Mouse (Mus musculus) frontal cortex, postnatal 25 days (tissue): Measurements from ENCODE around the gene Yeats2.
"Not testable (repeated sequence)": the region's sequence is repeated elsewhere in the genome, so short reads cannot be mapped to it uniquely, and the experiment has no call there.

Source experiments
- DNase-seq, 2 experiments: peaks; one replicate each; pipeline ENCODE4 v3.0.0; 2022; ENCODE audit warnings: low spot score in 2 of 2

The Yeats2 gene

DNA sequence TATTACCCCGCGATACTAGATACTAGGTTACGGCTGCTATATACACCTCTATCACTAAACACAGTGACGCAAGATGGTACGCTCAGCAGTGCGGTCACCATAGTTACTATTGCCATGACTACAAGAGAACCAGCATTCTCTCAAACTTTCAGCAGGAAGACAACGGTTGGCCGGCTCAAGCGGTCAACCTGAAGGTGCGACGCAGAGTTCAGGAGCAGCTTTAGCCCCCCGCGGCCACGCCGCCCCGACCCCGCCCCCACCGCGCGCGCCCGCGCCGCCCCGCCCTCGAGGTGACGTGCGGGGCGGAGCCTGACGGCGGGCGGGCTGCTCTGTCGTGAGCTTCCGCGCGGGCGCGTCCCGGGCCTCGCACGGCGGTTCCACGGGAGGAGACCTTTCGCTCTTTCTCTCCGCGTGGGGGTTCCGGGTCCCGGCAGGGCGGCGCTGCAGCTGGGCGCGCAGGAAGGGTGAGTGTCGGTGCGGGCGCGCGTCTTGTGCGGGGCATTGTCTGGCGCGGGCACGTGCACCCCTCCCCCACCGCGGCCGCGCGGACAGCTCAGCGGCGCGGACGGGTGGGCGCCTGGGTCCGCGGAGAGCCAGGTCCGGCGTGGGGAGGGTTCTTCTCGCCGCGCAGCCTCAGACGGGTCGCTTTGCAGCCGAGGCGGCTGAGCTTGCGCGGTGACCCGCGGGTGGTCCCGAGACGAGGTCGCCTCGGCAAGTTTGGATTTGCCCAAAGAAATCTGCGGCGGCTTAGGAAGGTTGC lies at the start of gene Yeats2:
Gene Yeats2 (plus strand): TSS at position 292 of the 760 bp plus-strand sequence.
- peak; percentile 64 to 74 for DNase-seq

DNA sequence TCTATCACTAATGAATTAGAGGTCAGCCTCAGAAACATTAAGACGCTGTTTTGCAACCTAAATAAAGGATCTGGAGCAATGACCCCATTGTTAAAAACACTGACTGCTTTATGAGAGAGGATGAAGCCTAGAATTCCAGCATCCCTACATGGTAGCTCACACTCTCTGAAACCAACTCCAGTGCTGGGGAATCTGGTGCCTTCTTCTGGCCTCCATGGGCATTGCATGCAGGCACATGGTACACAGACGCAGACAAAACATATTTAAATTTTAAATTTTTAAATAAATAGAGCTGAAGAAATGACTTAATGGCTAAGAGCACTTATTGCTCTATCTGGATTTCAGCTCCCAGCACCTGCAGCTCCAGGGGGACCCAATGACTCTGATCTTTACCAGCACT lies 44.9 kb upstream of the Yeats2 start:
- DNase-seq, result no peak

DNA sequence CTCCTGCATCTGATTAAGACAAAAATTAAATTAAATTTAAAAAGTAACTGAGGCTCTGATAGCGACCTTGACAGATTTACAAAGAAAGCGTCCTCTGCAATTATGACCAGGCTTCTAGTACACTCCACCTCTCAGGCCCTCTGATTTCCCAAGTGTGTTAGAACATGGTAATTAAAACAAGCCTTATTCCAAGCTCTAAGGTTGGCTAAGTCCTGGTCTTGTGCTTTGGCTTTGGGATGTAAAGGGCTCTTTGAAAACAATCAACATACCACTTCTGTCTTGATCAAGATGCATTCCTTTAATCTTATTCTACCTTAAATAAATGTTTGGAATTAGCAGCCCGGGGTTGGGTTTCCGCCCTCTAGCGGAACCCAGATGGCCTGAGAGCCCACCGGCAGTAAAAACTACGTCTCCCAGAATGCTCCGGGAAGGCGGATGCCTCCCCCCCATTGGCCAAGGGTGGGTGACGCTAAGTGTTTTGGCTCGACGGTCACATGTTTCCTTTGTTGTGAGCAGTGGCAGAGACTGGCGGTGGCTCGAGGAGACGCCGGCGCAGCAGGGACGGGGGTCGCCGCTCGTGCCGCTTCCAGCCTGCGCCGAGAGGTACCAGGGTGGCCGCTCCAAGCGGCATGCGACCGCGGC lies 43.7 kb upstream of the Yeats2 start, which contains the start of gene Klhl24:
Gene Klhl24 (plus strand): TSS at position 474 of the 642 bp plus-strand sequence.
- peak; percentile 77 to 89 for DNase-seq

DNA sequence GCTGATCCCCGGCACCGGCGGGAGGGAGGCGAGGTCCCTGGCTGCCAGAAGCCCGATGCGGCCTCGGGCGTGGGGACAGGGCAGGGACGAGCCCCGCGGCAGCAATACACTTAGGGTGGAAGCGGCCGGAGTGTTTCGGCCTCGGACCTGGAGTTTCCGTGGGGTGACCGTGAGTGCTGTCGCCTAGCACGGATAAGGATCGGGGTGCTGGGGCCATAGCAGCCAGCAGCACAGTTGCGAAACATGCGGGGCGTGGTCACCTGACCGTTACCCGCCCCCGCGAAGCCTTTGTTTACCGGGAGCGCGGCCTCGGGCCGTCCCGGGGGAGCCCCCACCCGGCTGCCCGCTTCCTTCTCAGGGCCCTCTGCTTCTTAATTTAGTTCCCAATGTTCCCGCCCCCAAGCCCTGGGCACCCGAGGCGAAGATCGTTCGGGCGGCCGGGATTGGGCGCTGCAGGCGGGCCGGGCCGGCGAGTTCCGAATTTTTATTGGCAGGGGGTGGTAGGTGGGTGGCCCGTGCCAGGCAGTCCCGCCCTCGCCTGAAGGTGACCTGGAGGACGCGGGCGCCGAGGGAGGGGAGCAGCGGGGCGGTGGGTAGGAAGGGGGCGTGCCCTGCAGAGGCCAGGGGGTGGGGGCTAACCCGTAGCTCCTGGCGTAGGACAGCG lies 43.0 kb upstream of the Yeats2 start:
- DNase-seq, result peak; percentile 81 to 85

DNA sequence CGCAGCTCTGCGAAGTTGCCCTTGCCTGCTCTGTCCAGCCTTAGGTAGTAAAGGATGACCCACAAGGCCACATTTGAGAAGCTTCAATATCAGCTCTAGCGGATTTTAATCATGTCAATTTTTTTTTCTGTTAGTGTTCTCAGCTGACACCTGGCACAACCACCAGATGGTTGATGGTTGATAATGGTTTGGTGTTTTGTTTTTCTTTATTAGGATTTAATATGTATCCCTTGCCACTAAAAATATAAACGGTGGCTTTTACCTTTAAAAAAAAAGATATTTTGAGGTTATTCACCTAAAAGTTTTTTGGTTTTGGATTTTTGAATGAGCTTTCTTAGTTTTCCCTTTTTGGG lies 42.5 kb upstream of the Yeats2 start:
- DNase-seq, result no peak

DNA sequence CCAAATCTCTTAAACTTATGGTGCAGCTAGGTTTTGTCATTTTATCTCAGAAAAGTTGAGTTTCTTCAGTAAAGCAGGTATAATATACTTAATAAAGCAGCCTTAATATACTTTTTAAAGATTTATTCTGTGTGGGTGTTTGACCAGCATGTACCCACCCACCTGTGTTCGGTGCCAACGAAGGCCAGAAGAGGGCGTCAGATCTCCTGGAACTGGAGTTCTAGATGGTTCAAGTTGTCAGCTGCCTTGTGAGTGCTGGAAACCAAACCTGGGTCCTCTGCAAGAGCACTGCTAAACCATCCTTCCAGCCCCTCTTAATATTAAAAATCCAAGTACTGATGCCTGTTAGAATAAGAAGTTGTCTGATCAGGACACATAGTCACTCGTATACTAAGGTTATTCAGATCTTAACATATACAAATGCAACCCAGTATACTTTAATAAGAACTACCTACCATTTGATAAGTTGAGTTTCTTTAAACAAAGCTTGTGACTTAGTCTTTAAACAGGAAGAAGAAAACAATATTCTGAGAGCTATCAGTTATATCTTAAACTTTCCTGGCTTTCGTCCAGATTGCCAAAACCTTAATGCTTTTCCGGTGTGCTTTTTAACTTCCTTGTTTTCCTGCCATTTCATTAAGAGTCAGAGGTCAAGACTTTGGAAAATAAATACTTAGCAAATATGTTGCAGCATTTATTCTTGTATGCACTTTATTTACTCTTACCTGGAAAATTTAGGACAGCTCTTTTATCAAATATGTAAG lies 41.8 kb upstream of the Yeats2 start:
- DNase-seq, result no peak

DNA sequence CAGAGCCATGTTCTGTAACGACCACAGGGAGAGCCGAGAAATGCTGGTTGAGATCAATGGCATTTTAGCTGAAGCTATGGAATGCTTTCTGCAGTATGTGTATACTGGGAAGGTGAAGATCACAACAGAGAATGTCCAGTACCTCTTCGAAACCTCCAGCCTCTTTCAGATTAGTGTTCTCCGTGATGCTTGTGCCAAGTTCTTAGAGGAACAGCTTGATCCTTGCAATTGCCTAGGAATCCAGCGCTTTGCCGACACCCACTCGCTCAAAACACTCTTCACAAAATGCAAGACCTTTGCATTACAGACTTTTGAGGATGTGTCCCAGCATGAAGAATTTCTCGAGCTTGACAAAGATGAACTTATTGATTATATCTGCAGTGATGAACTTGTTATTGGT lies 33.9 kb upstream of the Yeats2 start:
- DNase-seq, result no peak

DNA sequence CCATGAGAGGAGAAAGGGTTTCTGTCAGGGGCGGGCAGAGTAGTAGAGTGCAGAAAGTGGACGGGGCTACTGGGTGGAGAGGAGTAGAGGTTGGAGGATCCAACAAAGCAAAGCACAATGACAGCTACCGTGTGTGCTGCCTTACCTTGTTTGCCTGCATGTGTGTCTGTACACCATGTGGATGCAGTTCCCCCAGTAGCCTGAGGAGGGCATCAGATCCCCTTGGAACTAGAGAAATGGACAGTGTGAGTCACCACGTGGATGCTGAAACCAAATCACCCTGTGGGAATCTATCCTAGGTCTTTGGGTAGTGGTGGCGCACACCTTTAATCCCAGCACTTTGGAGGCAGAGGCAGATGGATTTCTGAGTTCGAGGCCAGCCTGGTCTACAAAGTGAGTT lies 31.9 kb upstream of the Yeats2 start:
- DNase-seq, result no peak

DNA sequence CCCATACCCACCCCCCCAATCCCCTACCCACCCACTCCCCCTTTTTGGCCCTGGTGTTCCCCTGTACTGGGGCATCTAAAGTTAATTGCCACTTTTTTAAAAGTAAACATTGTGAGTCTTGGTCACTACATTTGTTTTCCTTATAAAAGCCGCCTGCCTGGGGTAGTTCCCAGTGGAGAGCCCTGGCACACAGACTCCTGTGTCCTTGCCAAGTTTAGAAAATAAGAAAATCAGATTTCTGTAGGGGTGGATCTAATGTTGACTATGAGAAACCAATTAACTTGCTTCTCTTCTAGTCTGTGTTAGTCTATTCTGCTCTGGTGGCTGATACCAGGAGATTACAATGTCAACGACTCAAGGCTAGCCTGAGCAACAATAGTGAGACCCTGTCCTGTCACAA lies 28.2 kb upstream of the Yeats2 start:
- no peak for DNase-seq

DNA sequence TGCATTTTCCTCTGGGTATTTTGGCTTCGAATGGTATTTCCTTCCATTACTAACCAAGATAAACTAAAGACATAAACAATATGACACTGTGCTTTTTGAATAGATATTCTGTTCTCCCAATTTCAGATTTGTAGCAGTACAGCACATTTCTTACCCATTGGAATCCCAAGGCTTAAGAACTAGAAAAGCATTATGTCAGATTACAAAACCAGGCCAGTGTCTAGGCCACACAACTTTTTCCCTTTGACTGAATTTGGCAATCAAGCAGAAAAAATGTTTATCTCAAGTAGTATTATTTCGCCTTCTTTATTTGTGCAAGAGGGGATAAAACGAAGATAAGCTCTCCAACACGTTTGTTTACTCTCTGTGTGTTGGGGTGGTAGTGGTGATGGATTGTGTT lies 24.8 kb upstream of the Yeats2 start:
- DNase-seq, result no peak

DNA sequence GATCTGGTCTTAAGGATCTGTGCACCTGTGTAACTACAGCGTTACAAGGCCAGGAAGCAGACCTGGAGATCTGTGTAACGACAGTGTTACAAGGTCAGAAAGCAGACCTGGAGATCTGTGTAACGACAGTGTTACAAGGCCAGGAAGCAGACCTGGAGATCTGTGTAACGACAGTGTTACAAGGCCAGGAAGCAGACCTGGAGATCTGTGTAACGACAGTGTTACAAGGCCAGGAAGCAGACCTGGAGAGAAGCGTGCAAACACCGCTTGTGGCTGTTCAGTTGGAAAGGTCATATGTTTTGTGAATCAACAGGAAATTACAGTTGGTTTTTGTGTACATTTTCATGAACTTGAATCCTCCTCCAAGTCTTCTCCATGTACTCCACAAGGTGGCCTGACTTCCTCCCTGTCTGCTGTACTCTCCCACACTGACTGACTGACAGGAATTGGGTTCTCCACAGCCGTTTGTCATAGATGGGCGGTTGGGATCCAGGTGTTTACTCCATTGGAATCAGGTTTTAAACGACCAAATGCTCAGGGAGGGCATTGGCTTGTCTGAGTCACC lies 14.5 kb upstream of the Yeats2 start:
- not testable (repeated sequence) for DNase-seq

DNA sequence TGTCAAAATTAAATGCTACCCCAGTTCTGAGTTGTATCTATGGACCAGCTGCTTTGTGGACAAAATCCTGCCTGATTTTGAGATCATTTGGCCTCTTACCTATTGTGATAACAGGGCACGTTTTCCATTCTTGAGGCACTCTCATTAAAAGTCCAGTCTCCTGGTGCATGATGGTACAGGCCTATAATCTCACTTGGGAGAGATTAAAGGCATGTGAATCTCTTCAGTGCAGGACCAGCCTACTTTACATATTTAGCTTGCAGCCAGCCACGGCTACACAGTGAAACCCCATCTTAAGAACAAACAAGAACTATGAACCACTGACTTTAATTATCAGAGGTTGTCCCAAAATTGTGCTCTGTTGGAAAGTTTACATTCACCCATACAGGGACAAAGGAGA lies 10.5 kb upstream of the Yeats2 start:
- DNase-seq, result no peak

DNA sequence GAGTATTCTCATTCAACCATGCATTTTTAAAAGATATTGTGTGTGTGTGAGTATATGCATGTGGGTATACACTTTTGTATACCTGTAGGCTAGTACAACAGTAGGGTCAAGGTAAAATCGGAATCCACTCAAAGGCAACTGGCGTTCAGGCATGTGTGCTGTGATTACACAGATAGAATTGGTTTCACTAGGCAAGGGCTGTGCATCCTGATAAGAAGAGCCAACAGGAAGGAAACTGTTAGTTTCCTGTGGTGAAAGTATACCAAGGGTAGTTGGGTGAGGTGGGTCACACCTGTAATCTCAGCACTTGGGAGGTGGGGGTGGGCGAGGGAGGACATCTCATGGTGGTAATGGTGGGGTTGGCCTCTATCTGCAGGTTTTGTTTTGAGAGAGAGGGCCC lies 3.7 kb downstream of the Yeats2 start:
- DNase-seq, result no peak

DNA sequence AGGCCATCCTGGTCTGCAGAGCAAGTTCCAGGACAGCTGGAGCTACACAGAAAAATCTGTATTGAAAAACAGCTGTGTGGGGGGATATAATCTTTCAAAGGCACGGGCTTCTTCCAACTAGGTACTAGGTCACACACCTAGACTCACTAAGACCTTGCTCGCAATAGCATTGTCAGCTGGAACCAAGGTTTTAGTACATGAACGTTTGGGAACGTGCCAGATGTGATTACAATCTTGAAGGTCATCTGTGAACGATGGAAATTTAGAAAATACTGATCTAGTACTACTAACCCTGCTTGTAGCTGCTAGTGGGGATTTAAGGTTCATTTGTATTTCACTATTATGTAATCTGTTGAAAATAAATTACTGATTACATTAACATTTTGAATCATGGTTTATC lies 11.1 kb downstream of the Yeats2 start:
- no peak for DNase-seq

DNA sequence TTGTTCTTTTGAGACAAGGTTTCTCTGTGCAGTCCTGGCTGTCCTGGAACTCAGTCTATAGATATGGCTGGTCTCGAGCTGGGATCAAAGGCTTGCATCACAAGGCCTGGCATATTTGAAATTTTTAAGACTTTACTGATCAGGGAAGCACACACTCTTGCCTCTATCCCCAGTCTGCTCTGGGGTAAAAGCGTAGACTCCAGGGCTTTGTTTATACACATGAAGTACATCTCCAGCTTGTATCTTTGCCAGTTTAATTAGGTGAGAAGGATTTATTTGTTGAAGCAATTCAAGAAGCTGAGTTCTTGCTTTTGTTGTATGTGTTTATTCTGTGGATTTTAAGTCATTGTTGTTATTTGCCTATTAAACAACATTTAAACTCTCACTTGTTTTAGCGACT lies 12.9 kb downstream of the Yeats2 start:
- DNase-seq, result no peak

DNA sequence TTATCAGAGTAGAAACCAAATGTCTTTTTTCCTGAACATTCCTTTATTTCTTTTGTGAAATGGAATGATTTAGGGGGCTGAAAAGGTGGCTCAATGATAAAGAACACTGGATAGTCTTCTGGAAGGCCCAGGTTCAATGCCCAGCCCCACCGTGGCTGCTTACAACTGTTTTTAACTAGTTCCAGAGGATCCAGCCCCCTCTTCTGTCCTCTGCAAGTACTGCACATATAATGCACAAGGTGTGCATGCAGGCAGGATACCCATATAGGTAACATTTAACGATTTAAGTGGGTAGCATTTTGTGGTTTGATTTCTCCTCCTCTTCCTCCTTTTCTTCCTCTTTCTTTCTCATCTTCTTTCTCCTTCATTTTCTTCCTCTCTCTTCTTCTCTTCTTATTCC lies 19.3 kb downstream of the Yeats2 start:
- no peak for DNase-seq

DNA sequence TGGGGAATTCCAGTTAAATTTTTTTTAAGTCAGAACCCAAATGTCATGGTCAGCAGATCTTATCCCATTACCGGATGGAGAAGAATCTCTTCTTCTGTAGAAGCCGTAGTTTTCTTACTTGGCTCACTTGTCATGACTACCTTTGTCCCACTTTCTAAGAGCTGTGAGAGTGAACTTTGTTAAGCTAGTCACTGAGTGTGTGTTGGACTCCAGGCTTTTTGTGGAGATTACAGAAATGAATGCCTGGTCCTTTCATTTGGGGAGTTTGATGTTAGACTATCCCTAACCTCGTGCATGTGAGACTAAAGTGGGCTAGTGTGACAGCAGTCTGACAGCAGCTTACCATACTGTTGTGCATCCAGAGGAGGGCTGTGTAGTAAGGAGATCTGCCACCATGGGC lies 28.2 kb downstream of the Yeats2 start:
- no peak for DNase-seq

DNA sequence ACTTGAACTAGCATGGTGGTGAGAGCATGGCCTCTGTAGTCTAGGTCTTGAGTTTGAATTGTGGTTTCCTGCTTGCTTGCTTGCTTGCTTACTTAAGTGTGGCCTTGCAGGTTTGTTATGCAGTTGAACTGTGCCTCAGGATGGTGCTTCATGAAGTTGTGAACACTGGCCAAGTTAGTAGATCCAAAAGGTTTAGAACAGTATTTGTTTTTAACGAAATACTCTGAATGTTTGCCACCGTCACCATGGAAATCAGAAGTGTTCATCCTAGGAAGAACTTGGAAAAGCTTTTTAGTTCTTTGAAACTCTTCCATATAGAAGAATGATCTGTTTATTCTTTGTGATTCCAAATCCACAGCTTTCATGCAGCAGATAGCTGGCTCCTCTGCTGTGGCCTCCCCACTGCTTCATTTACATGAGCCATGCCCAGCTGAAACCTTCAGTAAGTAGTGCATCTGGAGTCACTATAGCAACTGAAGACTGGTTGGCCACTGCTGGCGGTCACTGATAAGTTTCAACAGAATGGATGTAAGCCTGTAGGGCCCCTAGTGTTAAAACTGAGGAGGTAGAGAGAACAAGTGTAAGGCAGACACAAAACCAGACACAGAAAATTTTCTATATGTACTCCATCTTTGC lies 28.7 kb downstream of the Yeats2 start:
- no peak for DNase-seq

DNA sequence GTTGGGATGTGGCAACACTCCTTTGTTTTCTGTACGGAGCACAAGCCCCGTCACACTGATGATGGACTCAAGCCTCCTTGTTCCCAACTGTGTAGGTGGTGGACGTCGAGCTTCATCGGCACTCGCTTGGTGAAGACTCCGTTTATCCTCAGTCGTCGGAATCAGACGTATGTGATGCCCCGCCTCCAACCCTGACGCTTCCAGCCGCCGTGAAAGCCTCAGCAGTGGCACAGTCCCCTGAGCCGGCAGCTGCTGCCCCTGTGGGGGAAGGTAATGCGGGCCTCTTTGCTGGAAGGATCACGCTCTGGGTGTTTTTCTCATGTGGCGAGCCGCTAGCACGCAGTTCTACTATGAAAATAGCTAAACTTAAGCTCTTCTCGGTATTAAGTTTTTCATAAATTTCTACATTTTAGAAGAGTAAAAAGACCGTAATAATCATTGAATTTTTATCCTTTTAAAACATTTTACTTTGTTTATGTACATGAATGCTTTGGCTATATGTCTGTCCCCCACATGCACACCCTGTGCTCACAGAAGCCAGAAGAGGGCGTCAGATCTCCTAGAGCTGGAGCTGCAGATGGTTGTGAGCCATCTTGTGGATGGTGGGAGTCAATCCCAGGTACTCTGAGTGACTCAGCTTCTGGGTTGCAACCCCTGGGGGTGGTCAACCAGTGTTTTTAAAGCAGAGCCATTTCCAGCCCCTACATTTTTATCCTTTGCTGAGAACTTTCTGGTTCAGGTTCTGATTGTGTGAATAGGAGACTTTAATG lies 38.7 kb downstream of the Yeats2 start:
- no peak for DNase-seq

DNA sequence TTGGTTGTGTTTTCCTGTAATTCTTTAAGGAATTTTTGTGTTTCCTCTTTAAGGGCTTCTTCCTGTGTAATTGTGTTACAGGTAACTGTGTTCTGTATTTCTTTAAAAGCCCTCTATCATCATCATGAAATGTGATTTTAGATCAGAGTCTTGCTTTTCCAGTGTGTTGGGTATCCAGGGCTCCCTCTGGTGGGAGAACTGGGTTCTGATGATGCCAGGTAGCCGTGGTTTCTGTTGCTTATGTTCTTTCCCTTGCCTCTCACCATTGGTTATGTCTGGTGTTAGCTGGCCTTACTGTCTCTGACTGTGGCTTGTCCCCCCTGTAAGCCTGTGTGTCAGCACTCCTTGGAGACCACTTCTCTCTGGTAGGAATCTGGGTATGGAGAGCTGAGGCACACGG lies 44.5 kb downstream of the Yeats2 start:
- DNase-seq, result no peak
